Mouse (Mus musculus) left cerebral cortex, adult 18-20 months (tissue): ENCODE data around the gene Gm44503. TPM values are rescaled to one million over a fixed set of nuclear protein-coding genes. Genes with fewer than 3 reads are reported as not detected.
A peak's percentile ranks its signal among the peaks of the same experiment; 100 is the strongest.

Experiments used
- DNase-seq, 2 experiments: peaks; one replicate each; pipeline ENCODE4 v3.0.0; 2021 to 2022; ENCODE audit warnings: low spot score in 2 of 2, mixed read lengths in 1 of 2
- total RNA-seq, 2 experiments: library from RNA; stranded (reverse); gene quantifications; 2 replicates each; pipeline ENCODE4 v1.2.3; 2021

The Gm44503 gene
- total RNA-seq, 2 experiments from 2014 or later, result not detected

DNA sequence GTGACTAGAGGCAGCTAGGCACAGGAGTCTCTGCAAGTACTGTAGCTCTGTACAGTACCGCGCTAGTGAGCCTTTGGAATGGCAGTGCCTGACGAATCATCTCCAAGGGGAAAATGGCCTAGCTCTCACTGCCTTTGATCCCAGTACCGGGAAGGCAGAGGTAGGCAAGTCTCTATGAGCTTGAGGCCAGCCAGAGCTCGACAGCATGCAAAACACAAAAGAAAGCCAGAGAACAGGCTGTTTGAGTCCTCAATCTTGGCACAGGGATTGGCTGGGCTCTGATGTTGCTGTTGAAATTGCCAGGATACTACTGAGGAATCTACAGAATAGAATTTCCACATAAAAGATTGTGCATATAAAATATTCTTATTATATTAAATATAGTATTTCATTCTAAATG, 13.8 kb downstream of the Gm44503 start:
- no peak for DNase-seq

- DNase-seq, result no peak
These were observed 14.3 kb downstream of the Gm44503 start for GRCm38 (mm10) chr9:72972984-72973383.

DNA sequence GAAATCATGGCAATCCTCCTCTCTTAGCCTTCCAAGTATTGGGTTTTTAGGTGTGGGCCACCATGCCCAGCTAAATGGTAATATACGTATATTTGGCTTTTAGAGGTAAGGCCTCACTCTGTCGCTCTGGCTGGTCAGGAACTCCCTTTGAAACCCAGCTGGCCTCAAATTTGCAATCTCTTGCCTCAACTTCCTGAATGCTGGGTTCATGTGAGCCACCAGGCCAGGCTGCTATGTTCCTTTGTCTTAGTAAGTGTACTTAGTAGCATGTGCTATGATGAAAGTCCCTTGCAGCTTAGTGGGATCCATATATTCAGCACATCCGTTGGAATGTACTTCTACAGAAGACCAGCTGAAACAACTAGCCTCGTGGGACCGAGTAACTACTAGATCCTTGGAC, 16.1 kb downstream of the Gm44503 start:
- no peak for DNase-seq

GRCm38 (mm10) chr9:72975242-72975641, 16.6 kb downstream of the Gm44503 start:
- DNase-seq, result no peak

GRCm38 (mm10) chr9:72983066-72983465, 24.4 kb downstream of the Gm44503 start:
- no peak for DNase-seq

- DNase-seq, result peak; percentile 94 to 97
These were observed 26.9 kb downstream of the Gm44503 start, which contains the start of the genes Ccpg1os and Ccpg1 for GRCm38 (mm10) chr9:72985250-72986220. TSS of gene Ccpg1os (minus strand) at chr9:72985382. TSS of gene Ccpg1 (plus strand) at chr9:72985429.

DNA sequence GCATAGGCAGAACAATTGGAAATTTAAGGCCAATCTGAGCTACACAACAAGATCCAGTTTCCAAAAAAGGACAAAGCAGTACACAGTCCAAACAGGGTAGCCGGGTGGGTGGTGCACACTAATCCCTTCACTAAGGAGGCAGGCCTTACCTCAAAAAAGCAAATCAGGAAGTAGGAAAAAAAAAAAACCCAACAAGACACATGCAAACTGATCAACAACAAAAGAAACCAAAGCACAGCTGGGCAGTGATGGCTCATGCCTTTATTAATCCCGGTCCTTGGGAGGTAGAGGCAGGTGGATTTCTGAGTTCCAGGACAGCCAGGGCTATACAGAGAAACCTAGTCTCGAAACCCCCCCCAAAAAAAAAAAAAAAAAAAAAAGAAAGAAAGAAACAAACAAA, 29.1 kb downstream of the Gm44503 start:
- DNase-seq, result no peak

DNA sequence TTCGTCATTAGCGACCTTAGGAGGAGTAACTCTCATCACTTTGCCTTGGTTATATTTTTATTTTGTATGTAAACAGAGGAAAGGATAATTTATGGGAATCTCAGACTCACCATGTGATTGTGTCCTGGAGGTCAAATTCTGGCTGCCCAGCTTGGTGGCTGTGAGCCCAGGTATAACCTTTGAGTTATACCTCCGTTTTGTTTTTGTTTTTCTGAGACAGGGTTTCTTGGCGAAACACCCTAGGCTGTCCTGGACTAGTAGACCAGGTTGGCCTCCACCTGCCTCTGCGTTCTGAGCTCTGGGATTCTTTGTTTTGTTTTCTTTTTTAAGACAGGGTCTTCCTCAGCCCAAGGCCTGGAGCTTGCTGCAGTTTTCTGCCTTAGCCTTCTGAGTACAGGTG, 30.1 kb downstream of the Gm44503 start:
- DNase-seq, result no peak

GRCm38 (mm10) chr9:72991420-72991819, 32.8 kb downstream of the Gm44503 start:
- DNase-seq, result no peak

DNA sequence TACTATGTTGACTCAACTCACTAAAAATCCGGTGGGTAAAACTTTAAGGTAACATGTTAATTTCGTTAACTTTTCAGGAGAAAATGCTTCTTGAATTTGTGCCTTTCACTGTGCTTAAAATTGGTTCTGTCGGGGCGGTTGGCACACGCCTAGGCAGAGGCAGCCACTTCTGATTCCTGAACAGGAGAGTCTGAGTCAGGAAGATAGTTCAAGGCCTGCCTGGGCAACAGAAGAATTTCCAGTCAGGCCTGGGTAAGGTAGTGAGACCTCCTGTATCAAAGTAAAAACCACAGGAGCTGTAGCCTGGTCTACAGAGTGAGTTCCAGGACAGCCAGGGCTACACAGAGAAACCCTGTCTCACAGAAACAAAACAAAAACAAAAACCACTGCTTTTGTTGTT, 33.9 kb downstream of the Gm44503 start:
- no peak for DNase-seq

DNA sequence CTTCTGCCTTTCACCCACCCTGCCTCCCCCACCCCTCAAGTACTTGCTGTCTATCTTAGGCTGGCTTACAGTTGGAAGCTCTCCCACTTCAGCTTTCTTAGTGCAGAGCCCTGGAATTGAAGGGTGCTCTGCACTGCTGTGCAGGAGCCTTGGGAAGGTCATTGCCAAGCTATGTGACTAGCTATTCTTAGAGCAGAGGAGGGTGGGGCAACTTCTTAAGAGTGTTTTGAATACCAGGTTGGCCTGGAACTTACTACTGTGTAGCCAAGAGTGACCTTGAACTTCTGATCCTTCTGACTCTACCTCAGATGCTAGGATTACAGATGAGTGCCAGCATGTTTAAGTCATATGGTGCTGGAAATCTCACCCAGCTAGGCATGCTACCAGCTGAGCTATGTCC, 37.5 kb downstream of the Gm44503 start:
- no peak for DNase-seq

DNA sequence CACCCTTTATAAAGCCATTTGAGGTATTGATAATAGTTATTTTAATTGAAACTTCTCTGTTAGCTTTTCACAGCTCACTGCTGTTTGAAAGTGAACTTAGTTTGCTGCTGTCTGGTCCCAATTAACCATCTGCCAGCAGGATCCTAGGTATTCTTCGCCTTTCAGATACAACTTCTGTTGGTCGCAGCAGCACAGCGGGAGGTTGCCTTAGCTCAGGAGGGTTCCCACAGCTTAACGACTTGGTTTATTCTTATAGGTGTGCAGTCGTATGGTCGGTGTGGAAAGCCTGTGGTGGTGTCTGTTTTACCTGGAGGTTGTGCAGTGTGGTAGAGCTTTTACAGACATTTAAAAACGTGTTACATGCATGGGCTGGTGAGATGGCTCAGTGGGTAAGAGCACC, 38.2 kb downstream of the Gm44503 start:
- no peak for DNase-seq

GRCm38 (mm10) chr9:73000487-73000886, 41.8 kb downstream of the Gm44503 start:
- DNase-seq, result no peak

DNA sequence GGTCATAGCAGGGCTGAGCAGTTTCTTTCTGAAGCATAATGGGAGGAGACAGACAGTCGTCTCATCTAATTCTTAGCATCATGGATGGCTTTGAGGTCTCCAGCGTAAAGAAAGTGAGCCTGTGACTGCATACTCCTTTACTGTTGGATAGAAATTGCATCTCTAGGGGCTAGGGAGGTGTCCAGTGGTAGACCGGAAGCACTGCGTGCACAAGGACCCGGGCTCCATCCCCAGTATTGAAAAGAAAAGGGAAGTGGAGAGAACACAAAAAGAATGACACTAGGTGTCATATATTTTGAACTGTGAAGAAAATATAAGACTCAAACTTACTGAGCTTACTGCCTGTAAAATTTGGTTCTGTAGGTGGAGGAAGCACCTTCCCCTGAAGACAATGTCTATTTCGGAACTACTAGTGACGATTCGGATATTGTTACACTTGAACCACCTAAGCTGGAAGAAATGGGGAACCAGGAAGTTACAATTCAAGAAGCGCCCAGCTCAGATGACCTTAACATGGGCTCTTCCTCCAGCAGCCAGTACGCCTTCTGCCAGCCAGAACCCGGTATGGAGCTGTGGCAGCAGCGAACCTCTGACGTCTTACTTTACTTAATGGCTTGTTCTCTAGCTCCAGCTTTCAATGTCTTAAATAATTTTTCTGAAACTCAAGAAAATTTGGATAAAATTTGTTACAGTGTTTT, 42.8 kb downstream of the Gm44503 start:
- DNase-seq, result no peak

GRCm38 (mm10) chr9:73002177-73002576, 43.5 kb downstream of the Gm44503 start:
- no peak for DNase-seq

DNA sequence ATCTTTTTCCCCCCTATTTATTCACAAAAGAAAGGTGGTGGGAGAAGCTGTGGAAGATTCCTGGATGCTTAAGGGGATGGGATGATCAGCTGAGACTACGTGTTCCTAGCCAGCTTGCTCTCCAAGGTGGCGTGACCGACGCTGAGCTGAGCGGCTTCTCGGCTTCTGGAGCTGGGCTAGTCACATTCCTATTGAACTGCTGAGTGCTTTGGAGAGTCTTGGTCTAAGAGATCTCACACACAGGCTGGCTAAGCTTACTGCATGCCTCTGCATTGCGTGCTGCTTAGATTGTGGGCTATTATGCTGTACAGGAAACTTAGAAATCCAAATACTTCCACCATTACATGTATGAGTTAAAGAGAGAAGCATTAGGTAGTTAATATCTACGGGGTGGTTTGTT, 45.4 kb downstream of the Gm44503 start:
- DNase-seq, result no peak

- no peak for DNase-seq
These were observed 46.5 kb downstream of the Gm44503 start for GRCm38 (mm10) chr9:73005106-73005505.

DNA sequence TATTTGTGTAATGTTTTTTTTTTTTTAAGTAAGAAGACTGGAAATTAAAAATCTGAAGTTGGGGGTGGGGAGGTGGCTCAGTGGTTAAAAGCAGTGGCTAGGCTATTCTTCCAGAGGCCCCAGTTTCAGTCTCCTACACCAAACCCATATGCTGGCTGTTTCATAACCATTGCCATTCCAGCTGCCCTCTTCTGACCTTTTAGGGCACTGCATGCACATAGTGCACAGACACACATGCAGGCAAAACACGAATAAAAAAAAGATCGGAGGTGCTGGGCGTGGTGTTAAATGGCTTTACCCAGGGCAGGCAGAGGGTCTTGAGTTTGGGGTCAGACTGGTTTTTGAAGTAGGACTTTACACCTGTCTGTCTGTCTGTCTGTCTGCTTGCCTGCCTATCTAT, 47.5 kb downstream of the Gm44503 start:
- DNase-seq, result no peak

GRCm38 (mm10) chr9:73008384-73008783, 49.7 kb downstream of the Gm44503 start:
- no peak for DNase-seq

DNA sequence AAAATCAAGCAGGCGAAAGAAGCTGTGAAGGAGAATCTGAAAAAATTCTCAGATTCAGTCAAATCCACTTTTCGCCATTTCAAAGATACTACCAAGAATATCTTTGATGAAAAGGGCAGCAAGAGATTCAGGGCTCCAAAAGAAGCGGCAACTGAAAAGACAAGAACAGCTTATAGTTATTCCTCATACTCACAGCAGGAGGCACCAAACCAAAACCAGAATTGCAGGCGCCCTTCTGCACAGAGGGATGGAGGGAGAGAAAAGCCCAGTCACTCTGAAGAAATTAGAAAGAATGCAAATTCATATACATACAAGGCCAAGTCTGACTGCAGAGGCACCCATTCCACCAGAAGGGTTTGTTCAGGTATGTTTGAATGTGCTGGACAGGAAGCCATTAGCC, 54.0 kb downstream of the Gm44503 start:
- no peak for DNase-seq

DNA sequence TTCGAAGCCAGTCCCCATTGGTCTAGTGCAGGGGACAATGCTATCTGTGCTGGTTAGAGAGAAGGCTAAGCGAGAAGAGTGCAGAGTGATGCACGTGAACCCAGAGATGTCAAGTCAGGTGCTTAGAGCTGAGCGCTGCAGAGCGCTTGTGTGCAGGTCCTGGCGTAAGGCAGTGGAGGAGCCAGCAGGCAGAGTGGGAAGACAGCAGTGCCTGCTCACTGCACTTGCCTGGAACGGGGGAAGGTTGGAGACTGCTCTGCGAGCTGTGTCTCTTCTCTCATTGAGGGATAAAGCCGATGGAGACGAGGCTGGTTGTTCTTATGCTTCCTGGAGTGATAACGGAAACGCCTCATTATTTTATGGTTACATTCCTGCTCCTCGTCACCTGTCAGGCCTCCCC, 56.1 kb downstream of the Gm44503 start:
- DNase-seq, result no peak

DNA sequence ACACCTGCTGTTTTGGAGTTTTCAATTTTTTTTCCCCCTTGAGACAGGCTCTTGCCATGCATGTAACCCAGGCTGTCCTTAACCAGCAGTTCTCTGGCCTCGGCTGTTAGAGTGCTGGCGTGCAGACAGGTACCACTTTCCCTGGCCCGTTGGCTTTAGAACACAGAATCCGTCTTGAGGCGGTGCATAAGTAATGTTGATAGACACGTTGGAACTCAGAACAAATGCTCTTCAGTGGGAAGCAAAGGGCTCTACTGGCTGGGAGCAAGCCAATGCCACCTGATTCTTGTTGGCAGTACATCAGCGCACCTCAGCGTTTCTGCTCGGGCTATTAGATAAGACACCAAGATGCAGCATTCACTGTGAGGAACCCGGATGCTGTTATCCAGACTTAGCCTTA, 61.2 kb downstream of the Gm44503 start:
- no peak for DNase-seq
